Mouse (Mus musculus): Measurements from ENCODE around the gene Gm28035.

GRCm38 (mm10) chr2:30280743-30281142 is 40.4 kb downstream of the Gm28035 start, which contains the start of gene Gm28038:
- no peak for TF ChIP-seq GATA1 (IDR thresholded peaks at IDR 0.05; ENCODE audit: borderline replicate concordance, low read length)
- TF ChIP-seq FLI1 (IDR thresholded peaks at IDR 0.05; ENCODE audit: low read length) = no peak
